Mouse (Mus musculus) C2C12 (cell line): Measurements from ENCODE around the gene AF067061.
"Not testable (repeated sequence)": the region's sequence is repeated elsewhere in the genome, so short reads cannot be mapped to it uniquely, and the experiment has no call there.

Experiments used
- CEBPB ChIP-seq: IDR thresholded peaks from one replicate; pipeline ENCODE4 v1.6.1; 2011; ENCODE audit warnings: low read depth, mild to moderate bottlenecking, control low read depth, moderate library complexity
- CTCF ChIP-seq: IDR thresholded peaks from one replicate; pipeline ENCODE4 v1.5.1; 2011; ENCODE audit not compliant: control insufficient read depth, insufficient read depth, insufficient read length
- FOSL1 ChIP-seq: IDR thresholded peaks from one replicate; pipeline ENCODE4 v1.8.0; 2011; ENCODE audit warnings: mild to moderate bottlenecking, low read length; ENCODE audit not compliant: poor library complexity, insufficient read depth, severe bottlenecking
- MAX ChIP-seq: IDR thresholded peaks from one replicate; pipeline ENCODE4 v1.6.1; 2011; ENCODE audit warnings: mild to moderate bottlenecking, control low read depth
- MYOG ChIP-seq: IDR thresholded peaks from one replicate; pipeline ENCODE4 v1.6.1; 2011; ENCODE audit not compliant: control insufficient read depth, insufficient read length; ENCODE audit errors: extremely low read depth
- USF1 ChIP-seq: IDR thresholded peaks from one replicate; pipeline ENCODE4 v1.6.1; 2011; ENCODE audit warnings: low read depth, mild to moderate bottlenecking, control low read depth, moderate library complexity

- not testable (repeated sequence) for TF ChIP-seq MAX, CTCF, MYOG, USF1, FOSL1, CEBPB
Measured at GRCm38 (mm10) chr13:120215847-120216246, 47.1 kb upstream of the AF067061 start, which contains the start of gene Gm21762.
